Mouse (Mus musculus) right cerebral cortex, postnatal 10 days (tissue): ENCODE measurements around the gene Dmxl2.

ENCODE experiments used
- DNase-seq, 2 experiments: peaks; one replicate each; pipeline ENCODE4 v3.0.0; 2021; ENCODE audit warnings: low spot score in 2 of 2

The Dmxl2 gene

DNA sequence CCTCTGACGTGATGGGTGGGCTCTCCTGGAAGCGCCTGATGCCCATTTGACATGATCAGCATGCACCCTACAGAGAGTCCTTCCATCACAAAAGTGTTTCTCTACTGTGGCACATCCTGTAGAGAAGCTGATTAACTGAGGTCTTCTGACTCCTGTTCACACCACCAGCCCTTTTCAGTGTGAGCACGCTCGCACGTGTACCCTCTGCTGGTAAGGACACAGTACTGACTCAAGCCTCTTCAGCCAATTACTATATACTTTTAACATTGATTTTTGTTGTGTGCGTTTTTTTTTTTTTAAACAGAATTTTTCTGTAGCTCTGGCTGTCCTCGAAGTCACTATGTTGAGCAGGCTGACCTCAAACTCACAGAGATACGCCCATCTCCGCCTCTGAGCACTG, 185.1 kb downstream of the Dmxl2 start:
- DNase-seq, result no peak
